Mouse (Mus musculus) embryonic facial prominence, embryonic 11.5 days (tissue): ENCODE results near the gene Xrra1. TPM values are rescaled to one million over a fixed set of nuclear protein-coding genes. Genes with fewer than 3 reads are reported as not detected.
A peak's percentile ranks its signal among the peaks of the same experiment; 100 is the strongest.

Experiments used
- ATAC-seq: fragments of 200-750 bp; cut with Nextera tagmentation; replicated peaks from 2 replicates; pipeline ENCODE4 v1.8.0; 2017; ENCODE audit warnings: low read depth; ENCODE audit not compliant: insufficient number of reproducible peaks, low FRiP score, low TSS enrichment
- DNase-seq: peaks from one replicate; pipeline ENCODE4 v3.0.0-alpha.2; 2015; ENCODE audit warnings: low spot score
- H3K27ac ChIP-seq: fragments of 300-500 bp; sonication (generic); replicated peaks from 2 replicates; pipeline ENCODE4 v1.5.1; 2014; ENCODE audit warnings: mild to moderate bottlenecking, low read depth, low read length, control low read depth
- H3K27me3 ChIP-seq: fragments of 300-500 bp; sonication (generic); 2 replicates; pipeline ENCODE4 v1.6.1; 2014; ENCODE audit warnings: mild to moderate bottlenecking, low read length, moderate library complexity, mixed read lengths; ENCODE audit not compliant: control insufficient read depth, insufficient read depth
- H3K36me3 ChIP-seq: fragments of 300-500 bp; sonication (generic); replicated peaks from 2 replicates; pipeline ENCODE4 v1.6.1; 2014; ENCODE audit warnings: low read depth, mild to moderate bottlenecking, low read length, moderate library complexity, mixed read lengths; ENCODE audit not compliant: control insufficient read depth, insufficient read depth
- H3K4me1 ChIP-seq: fragments of 300-500 bp; sonication (generic); 2 replicates; pipeline ENCODE4 v1.6.1; 2014; ENCODE audit warnings: low read length, mixed read lengths; ENCODE audit not compliant: control insufficient read depth, insufficient read depth
- H3K4me2 ChIP-seq: fragments of 300-500 bp; sonication (generic); 2 replicates; pipeline ENCODE4 v1.6.1; 2014; ENCODE audit warnings: low read depth, mild to moderate bottlenecking, control low read depth, low read length, moderate library complexity
- H3K4me3 ChIP-seq: fragments of 300-500 bp; sonication (generic); 2 replicates; pipeline ENCODE4 v1.5.1; 2014; ENCODE audit warnings: low read depth, low read length, control low read depth
- H3K9ac ChIP-seq: fragments of 300-500 bp; sonication (generic); replicated peaks from 2 replicates; pipeline ENCODE4 v1.6.1; 2014; ENCODE audit warnings: mild to moderate bottlenecking, control low read depth, low read length
- H3K9me3 ChIP-seq: fragments of 300-500 bp; sonication (generic); replicated peaks from 2 replicates; pipeline ENCODE4 v1.6.1; 2016; ENCODE audit warnings: mild to moderate bottlenecking, low read length, inconsistent platforms, mixed read lengths; ENCODE audit not compliant: control insufficient read depth
- WGBS: fragments of 180-500 bp; shearing (Covaris S2); extraction: QIAGEN DNeasy Blood & Tissue Kit; methylation state at CpG from one replicate; pipeline ENCODE4 v1.1.7; 2014; 5-methylcytosine and 5-hydroxymethylcytosine counted together
- polyA plus RNA-seq: library from polyadenylated mRNA; unstranded; fragments of >200 nt; fragmentation: Nextera tagmentation; extraction: Ambion mirVana; gene quantifications from 2 replicates; pipeline ENCODE4 v1.2.1, GENCODE M21; 2014

The Xrra1 gene
- polyA plus RNA-seq, 1 experiment from 2014 or later = 0.52 TPM

- H3K27ac ChIP-seq = no peak overlapping the region
- H3K4me2 ChIP-seq = no peak overlapping the region
- DNase-seq = no peak
- ATAC-seq = no peak
- no peak overlapping the region for H3K9ac ChIP-seq
- H3K36me3 ChIP-seq = peaks cover 6% of the 10 kb centered on the region
- WGBS = 73% methylated on average over 4 of the region's 4 CpGs
- no peaks in the 10 kb centered on the region for H3K27me3 ChIP-seq
- H3K4me1 ChIP-seq = no peaks in the 10 kb centered on the region
- no peak overlapping the region for H3K4me3 ChIP-seq
- H3K9me3 ChIP-seq = no peaks in the 10 kb centered on the region
Observed at GRCm38 (mm10) chr7:99836781-99837180, 22.1 kb upstream of the Xrra1 start.

GRCm38 (mm10) chr7:99837358-99838071 lies 21.4 kb upstream of the Xrra1 start:
- Histone ChIP-seq H3K4me2 (no peak overlapping the region), H3K4me1 (no peaks in the 10 kb centered on the region), H3K9ac (no peak overlapping the region), H3K27me3 (no peaks in the 10 kb centered on the region), H3K4me3 (no peak overlapping the region), H3K36me3 (peaks cover 8% of the 10 kb centered on the region), H3K9me3 (no peaks in the 10 kb centered on the region), H3K27ac (no peak overlapping the region)
- no peak for ATAC-seq
- WGBS = 88% methylated on average over 6 of the region's 6 CpGs
- DNase-seq = no peak

GRCm38 (mm10) chr7:99838241-99838640 lies 20.7 kb upstream of the Xrra1 start:
- ATAC-seq (0 out of 2 replicates have a peak, but pooled peaks have one; percentile 44), DNase-seq (no peak)
- H3K36me3 ChIP-seq = peaks cover 8% of the 10 kb centered on the region
- H3K27ac ChIP-seq = no peak overlapping the region
- H3K9me3 ChIP-seq = no peaks in the 10 kb centered on the region
- no peak overlapping the region for H3K4me3 ChIP-seq
- no peak overlapping the region for H3K4me2 ChIP-seq
- H3K4me1 ChIP-seq = no peaks in the 10 kb centered on the region
- no peaks in the 10 kb centered on the region for H3K27me3 ChIP-seq
- no peak overlapping the region for H3K9ac ChIP-seq
- WGBS = 88% methylated on average over 3 of the region's 3 CpGs

GRCm38 (mm10) chr7:99845533-99846236 lies 13.2 kb upstream of the Xrra1 start:
- no peak for DNase-seq
- no peak for ATAC-seq
- peaks cover 8% of the 10 kb centered on the region for H3K36me3 ChIP-seq
- H3K9ac ChIP-seq = no peak overlapping the region
- no peak overlapping the region for H3K4me3 ChIP-seq
- H3K27me3 ChIP-seq = no peaks in the 10 kb centered on the region
- no peaks in the 10 kb centered on the region for H3K4me1 ChIP-seq
- H3K27ac ChIP-seq = no peak overlapping the region
- WGBS = 95% methylated on average over 8 of the region's 8 CpGs
- H3K9me3 ChIP-seq = no peaks in the 10 kb centered on the region
- no peak overlapping the region for H3K4me2 ChIP-seq

- H3K9me3 ChIP-seq = no peaks in the 10 kb centered on the region
- H3K4me1 ChIP-seq = no peaks in the 10 kb centered on the region
- ATAC-seq (no peak), DNase-seq (no peak)
- H3K4me2 ChIP-seq = no peak overlapping the region
- 92% methylated on average over 5 of the region's 5 CpGs for WGBS
- no peak overlapping the region for H3K9ac ChIP-seq
- H3K4me3 ChIP-seq = no peak overlapping the region
- H3K27ac ChIP-seq = no peak overlapping the region
- H3K36me3 ChIP-seq = peaks cover 9% of the 10 kb centered on the region
- H3K27me3 ChIP-seq = no peaks in the 10 kb centered on the region
Observed at GRCm38 (mm10) chr7:99850534-99850933, 8.4 kb upstream of the Xrra1 start.

- Histone ChIP-seq H3K4me1 (no peaks in the 10 kb centered on the region), H3K9me3 (no peaks in the 10 kb centered on the region), H3K36me3 (peaks cover 9% of the 10 kb centered on the region), H3K9ac (no peak overlapping the region), H3K4me2 (no peak overlapping the region), H3K4me3 (no peak overlapping the region), H3K27ac (no peak overlapping the region), H3K27me3 (no peaks in the 10 kb centered on the region)
- DNase-seq (no peak), ATAC-seq (no peak)
- 83% methylated on average over 1 of the region's 1 CpGs for WGBS
Observed at GRCm38 (mm10) chr7:99851121-99851520, 7.8 kb upstream of the Xrra1 start.

GRCm38 (mm10) chr7:99851618-99852017 lies 7.3 kb upstream of the Xrra1 start:
- Histone ChIP-seq H3K27ac (no peak overlapping the region), H3K36me3 (peaks cover 9% of the 10 kb centered on the region), H3K4me3 (no peak overlapping the region), H3K9me3 (no peaks in the 10 kb centered on the region), H3K27me3 (no peaks in the 10 kb centered on the region), H3K4me1 (no peaks in the 10 kb centered on the region; the same call in 1 of the 2 replicates), H3K9ac (no peak overlapping the region), H3K4me2 (no peak overlapping the region)
- DNase-seq (no peak), ATAC-seq (no peak)
- 83% methylated on average over 6 of the region's 6 CpGs for WGBS

GRCm38 (mm10) chr7:99853350-99853749 lies 5.6 kb upstream of the Xrra1 start:
- Histone ChIP-seq H3K4me3 (no peak overlapping the region), H3K27me3 (no peaks in the 10 kb centered on the region), H3K4me1 (no peaks in the 10 kb centered on the region; the same call in 1 of the 2 replicates), H3K36me3 (peaks cover 4% of the 10 kb centered on the region), H3K27ac (no peak overlapping the region), H3K4me2 (no peak overlapping the region), H3K9me3 (no peaks in the 10 kb centered on the region), H3K9ac (no peak overlapping the region)
- ATAC-seq = no peak
- WGBS = 90% methylated on average over 7 of the region's 7 CpGs
- no peak for DNase-seq
